Mouse (Mus musculus): ENCODE measurements at regions not wholly inside any gene's neighbourhood (a gene's known extent, or its start where the extent isn't known, plus 50 kb on each side); places are given as distances from the start of the nearest gene placed in this dataset.
A peak's percentile ranks its signal among the peaks of the same experiment; 100 is the strongest.

- TF ChIP-seq CTCF (IDR thresholded peaks at IDR 0.05; ENCODE audit: borderline replicate concordance, extremely low read depth, insufficient read depth, insufficient read length) (no peak), POLR2A (IDR thresholded peaks at IDR 0.05; ENCODE audit: borderline replicate concordance, extremely low read depth, insufficient read depth, insufficient read length, poor library complexity, severe bottlenecking) (no peak)
- no peak for DNase-seq (ENCODE audit: low read depth)
These were observed 143.1 kb upstream of the Adgrl4 start for GRCm38 (mm10) chr3:151294606-151295005.

- no peak for TF ChIP-seq CTCF (IDR thresholded peaks at IDR 0.05; ENCODE audit: borderline replicate concordance, extremely low read depth, insufficient read depth, insufficient read length)
- TF ChIP-seq POLR2A (IDR thresholded peaks at IDR 0.05; ENCODE audit: borderline replicate concordance, extremely low read depth, insufficient read depth, insufficient read length, poor library complexity, severe bottlenecking), result no peak
- DNase-seq (ENCODE audit: low read depth), result peak; percentile 5
These were observed 142.7 kb upstream of the Adgrl4 start for GRCm38 (mm10) chr3:151295027-151295426.

- peak; percentile 19 for DNase-seq (ENCODE audit: low read depth)
- TF ChIP-seq CTCF (IDR thresholded peaks at IDR 0.05; ENCODE audit: borderline replicate concordance, extremely low read depth, insufficient read depth, insufficient read length) (no peak), POLR2A (IDR thresholded peaks at IDR 0.05; ENCODE audit: borderline replicate concordance, extremely low read depth, insufficient read depth, insufficient read length, poor library complexity, severe bottlenecking) (no peak)
These were observed 139.4 kb upstream of the Adgrl4 start for GRCm38 (mm10) chr3:151298325-151298724.

GRCm38 (mm10) chr3:151305402-151305801, 132.3 kb upstream of the Adgrl4 start:
- TF ChIP-seq POLR2A (IDR thresholded peaks at IDR 0.05; ENCODE audit: borderline replicate concordance, extremely low read depth, insufficient read depth, insufficient read length, poor library complexity, severe bottlenecking) (no peak), CTCF (IDR thresholded peaks at IDR 0.05; ENCODE audit: borderline replicate concordance, extremely low read depth, insufficient read depth, insufficient read length) (no peak)
- DNase-seq (ENCODE audit: low read depth), result no peak

GRCm38 (mm10) chr3:151307975-151308374, 129.7 kb upstream of the Adgrl4 start:
- TF ChIP-seq CTCF (IDR thresholded peaks at IDR 0.05; ENCODE audit: borderline replicate concordance, extremely low read depth, insufficient read depth, insufficient read length) (no peak), POLR2A (IDR thresholded peaks at IDR 0.05; ENCODE audit: borderline replicate concordance, extremely low read depth, insufficient read depth, insufficient read length, poor library complexity, severe bottlenecking) (no peak)
- peak; percentile 27 for DNase-seq (ENCODE audit: low read depth)

GRCm38 (mm10) chr3:151323835-151324234, 113.9 kb upstream of the Adgrl4 start:
- no peak for DNase-seq (ENCODE audit: low read depth)
- TF ChIP-seq POLR2A (IDR thresholded peaks at IDR 0.05; ENCODE audit: borderline replicate concordance, extremely low read depth, insufficient read depth, insufficient read length, poor library complexity, severe bottlenecking) (no peak), CTCF (IDR thresholded peaks at IDR 0.05; ENCODE audit: borderline replicate concordance, extremely low read depth, insufficient read depth, insufficient read length) (no peak)

- no peak for DNase-seq (ENCODE audit: low read depth)
- TF ChIP-seq POLR2A (IDR thresholded peaks at IDR 0.05; ENCODE audit: borderline replicate concordance, extremely low read depth, insufficient read depth, insufficient read length, poor library complexity, severe bottlenecking), result no peak
- TF ChIP-seq CTCF (IDR thresholded peaks at IDR 0.05; ENCODE audit: borderline replicate concordance, extremely low read depth, insufficient read depth, insufficient read length), result no peak
These were observed 107.9 kb upstream of the Adgrl4 start for GRCm38 (mm10) chr3:151329801-151330200.

- peak; percentile 15 for DNase-seq (ENCODE audit: low read depth)
- TF ChIP-seq POLR2A (IDR thresholded peaks at IDR 0.05; ENCODE audit: borderline replicate concordance, extremely low read depth, insufficient read depth, insufficient read length, poor library complexity, severe bottlenecking) (no peak), CTCF (IDR thresholded peaks at IDR 0.05; ENCODE audit: borderline replicate concordance, extremely low read depth, insufficient read depth, insufficient read length) (no peak)
These were observed 105.8 kb upstream of the Adgrl4 start for GRCm38 (mm10) chr3:151331906-151332305.

- TF ChIP-seq CTCF (IDR thresholded peaks at IDR 0.05; ENCODE audit: borderline replicate concordance, extremely low read depth, insufficient read depth, insufficient read length), result no peak
- no peak for TF ChIP-seq POLR2A (IDR thresholded peaks at IDR 0.05; ENCODE audit: borderline replicate concordance, extremely low read depth, insufficient read depth, insufficient read length, poor library complexity, severe bottlenecking)
- peak; percentile 25 for DNase-seq (ENCODE audit: low read depth)
These were observed 105.4 kb upstream of the Adgrl4 start for GRCm38 (mm10) chr3:151332317-151332687.

- TF ChIP-seq CTCF (IDR thresholded peaks at IDR 0.05; ENCODE audit: borderline replicate concordance, extremely low read depth, insufficient read depth, insufficient read length) (no peak), POLR2A (IDR thresholded peaks at IDR 0.05; ENCODE audit: borderline replicate concordance, extremely low read depth, insufficient read depth, insufficient read length, poor library complexity, severe bottlenecking) (no peak)
- DNase-seq (ENCODE audit: low read depth), result peak; percentile 44
These were observed 104.8 kb upstream of the Adgrl4 start for GRCm38 (mm10) chr3:151332688-151333452.

- peak; percentile 79 for DNase-seq (ENCODE audit: low read depth)
These were observed 103.8 kb upstream of the Adgrl4 start for GRCm38 (mm10) chr3:151333867-151334341.

More at GRCm38 (mm10) chr3:151333867-151334341, 103.8 kb upstream of the Adgrl4 start:
- TF ChIP-seq POLR2A (IDR thresholded peaks at IDR 0.05; ENCODE audit: borderline replicate concordance, extremely low read depth, insufficient read depth, insufficient read length, poor library complexity, severe bottlenecking) (no peak), CTCF (IDR thresholded peaks at IDR 0.05; ENCODE audit: borderline replicate concordance, extremely low read depth, insufficient read depth, insufficient read length) (no peak)
